Comparison of ENCODE assay signal across 18 mouse cellular contexts in genomic region chr8:45857734-45858133, GRCm38 (mm10). TPM values are rescaled to one million over a fixed set of nuclear protein-coding genes. Genes with fewer than 3 reads are reported as not detected.
A peak's percentile ranks its signal among the peaks of the same experiment; 100 is the strongest.
DNase-seq lines count a peak whose midpoint lies in the region; ATAC-seq and TF ChIP-seq lines count a peak whose summit lies in the region.
"Had no signal": no experiment of that assay in that cellular context is flagged by ENCODE, and none has a peak within 500 bp of the region (broad histone marks: within the 10 kb centered on the region; RNA-seq: fewer than 3 reads in every experiment).

No protein-coding gene starts in this region.

- H3K4me2 ChIP-seq in forebrain, postnatal 0 days (ENCODE audit: low read depth) = no peak overlapping the region
- H3K4me2 ChIP-seq in midbrain, embryonic 11.5 days = no peak overlapping the region
- H3K4me2 ChIP-seq in midbrain, embryonic 13.5 days (replicated peaks) = no peak overlapping the region
- H3K4me2 ChIP-seq in limb, embryonic 12.5 days = no peak overlapping the region; the same call in 1 of the 2 replicates
- H3K4me2 ChIP-seq: heart, embryonic 15.5 days; hindbrain, embryonic 15.5 days had no signal

- no peak for DNase-seq in forebrain, embryonic 10.5 days (ENCODE audit: extremely low spot score, low spot score)
- no peak for DNase-seq in forebrain, postnatal 0 days
- DNase-seq in midbrain, embryonic 11.5 days (ENCODE audit: low spot score, missing footprints) = peak; percentile 79
- no peak for DNase-seq in layer of hippocampus, adult 2 months (ENCODE audit: low spot score in 2 of 2)
- DNase-seq in cerebellum, adult 2 months = no peak
- DNase-seq in cerebellum, adult 9-10 months = no peak
- DNase-seq: adrenal gland, postnatal 36 days; cerebellum, postnatal 25 days; left cerebral cortex, postnatal 4 days; thymus, postnatal 36 days had no signal

- H3K9me3 ChIP-seq in forebrain, embryonic 10.5 days = no peaks in the 10 kb centered on the region
- H3K9me3 ChIP-seq in forebrain, postnatal 0 days (ENCODE audit: low read length) = no peaks in the 10 kb centered on the region
- H3K9me3 ChIP-seq in midbrain, embryonic 11.5 days (ENCODE audit: control insufficient read depth, low read length) = no peaks in the 10 kb centered on the region
- no peaks in the 10 kb centered on the region for H3K9me3 ChIP-seq in midbrain, embryonic 13.5 days
- no peaks in the 10 kb centered on the region for H3K9me3 ChIP-seq in limb, embryonic 12.5 days
- H3K9me3 ChIP-seq: G1E; heart, embryonic 15.5 days; hindbrain, embryonic 15.5 days; midbrain, embryonic 10.5 days had no signal

- 0 out of 2 replicates have a peak overlapping the region, but pooled peaks have one; percentile 20 for H3K27ac ChIP-seq in forebrain, embryonic 10.5 days
- H3K27ac ChIP-seq in forebrain, postnatal 0 days (ENCODE audit: low read depth, low read length) = no peak overlapping the region
- H3K27ac ChIP-seq in midbrain, embryonic 11.5 days (ENCODE audit: low read depth, low read length) = no peak overlapping the region
- no peak overlapping the region for H3K27ac ChIP-seq in midbrain, embryonic 13.5 days
- peak overlapping the region; percentile 62; the same call in 1 of the 2 replicates for H3K27ac ChIP-seq in limb, embryonic 12.5 days
- H3K27ac ChIP-seq in layer of hippocampus, adult 2 months = no peak overlapping the region
- H3K27ac ChIP-seq in cerebellum, adult 2 months (ENCODE audit: insufficient read depth, low read length) = no peak overlapping the region
- H3K27ac ChIP-seq: heart, embryonic 15.5 days; hindbrain, embryonic 15.5 days; midbrain, embryonic 10.5 days had no signal

- no peaks in the 10 kb centered on the region for H3K36me3 ChIP-seq in forebrain, embryonic 10.5 days (replicated peaks)
- H3K36me3 ChIP-seq in forebrain, postnatal 0 days (ENCODE audit: insufficient read depth) = no peaks in the 10 kb centered on the region
- H3K36me3 ChIP-seq in midbrain, embryonic 11.5 days (ENCODE audit: control insufficient read depth, insufficient read depth, low read length) = no peaks in the 10 kb centered on the region
- no peaks in the 10 kb centered on the region for H3K36me3 ChIP-seq in midbrain, embryonic 13.5 days
- H3K36me3 ChIP-seq in limb, embryonic 12.5 days = no peaks in the 10 kb centered on the region
- H3K36me3 ChIP-seq: G1E; heart, embryonic 15.5 days; hindbrain, embryonic 15.5 days; midbrain, embryonic 10.5 days had no signal

- H3K27me3 ChIP-seq in forebrain, embryonic 10.5 days (ENCODE audit: poor library complexity, severe bottlenecking) = no peaks in the 10 kb centered on the region
- no peaks in the 10 kb centered on the region for H3K27me3 ChIP-seq in forebrain, postnatal 0 days (ENCODE audit: insufficient read depth, low read length)
- H3K27me3 ChIP-seq in midbrain, embryonic 11.5 days (ENCODE audit: control insufficient read depth, insufficient read depth, low read length) = no peaks in the 10 kb centered on the region
- no peaks in the 10 kb centered on the region for H3K27me3 ChIP-seq in midbrain, embryonic 13.5 days
- no peaks in the 10 kb centered on the region for H3K27me3 ChIP-seq in limb, embryonic 12.5 days
- no peaks in the 10 kb centered on the region for H3K27me3 ChIP-seq in cerebellum, adult 2 months (ENCODE audit: control insufficient read depth, insufficient read depth, low read length)
- H3K27me3 ChIP-seq: heart, embryonic 15.5 days; hindbrain, embryonic 15.5 days had no signal

- peaks cover 18% of the 10 kb centered on the region for H3K4me1 ChIP-seq in forebrain, embryonic 10.5 days
- H3K4me1 ChIP-seq in forebrain, postnatal 0 days (ENCODE audit: insufficient read depth) = no peaks in the 10 kb centered on the region
- no peaks in the 10 kb centered on the region for H3K4me1 ChIP-seq in midbrain, embryonic 11.5 days (ENCODE audit: control insufficient read depth, insufficient read depth, low read length)
- 0 out of 2 replicates have a peak, but pooled peaks cover 6% of the 10 kb centered on the region for H3K4me1 ChIP-seq in midbrain, embryonic 13.5 days (replicated peaks)
- peaks cover 20% of the 10 kb centered on the region for H3K4me1 ChIP-seq in limb, embryonic 12.5 days (replicated peaks)
- no peaks in the 10 kb centered on the region for H3K4me1 ChIP-seq in cerebellum, adult 2 months (ENCODE audit: control insufficient read depth, insufficient read depth, low read length)
- H3K4me1 ChIP-seq: hindbrain, embryonic 15.5 days had no signal

- ATAC-seq in forebrain, postnatal 0 days = no peak
- no peak for ATAC-seq in midbrain, embryonic 11.5 days (ENCODE audit: low FRiP score)
- no peak for ATAC-seq in midbrain, embryonic 13.5 days
- ATAC-seq in limb, embryonic 12.5 days (ENCODE audit: insufficient number of reproducible peaks, insufficient read depth, low FRiP score, low TSS enrichment, low read depth) = peak; percentile 80
- ATAC-seq: forebrain, embryonic 16.5 days had no signal

- 50% methylated on average over 5 of the region's 5 CpGs for WGBS in forebrain, embryonic 10.5 days
- WGBS in forebrain, postnatal 0 days = 53% methylated on average over 5 of the region's 5 CpGs
- WGBS in midbrain, embryonic 11.5 days = 49% methylated on average over 5 of the region's 5 CpGs
- 47% methylated on average over 5 of the region's 5 CpGs for WGBS in midbrain, embryonic 13.5 days
- 20% methylated on average over 5 of the region's 5 CpGs for WGBS in limb, embryonic 12.5 days
- WGBS in cerebellum, adult 2 months = 59% methylated on average over 5 of the region's 5 CpGs

- no peak overlapping the region for H3K9ac ChIP-seq in forebrain, postnatal 0 days
- H3K9ac ChIP-seq in midbrain, embryonic 11.5 days (ENCODE audit: low read length) = no peak overlapping the region
- H3K9ac ChIP-seq in midbrain, embryonic 13.5 days (replicated peaks) = no peak overlapping the region
- no peak overlapping the region for H3K9ac ChIP-seq in limb, embryonic 12.5 days (replicated peaks)
- H3K9ac ChIP-seq: heart, embryonic 15.5 days; hindbrain, embryonic 15.5 days had no signal

- no peak for TF ChIP-seq CTCF in forebrain, postnatal 0 days (IDR thresholded peaks at IDR 0.05; ENCODE audit: low read depth)
- no peak for TF ChIP-seq CTCF in layer of hippocampus, adult 2 months (conservative IDR thresholded peaks at IDR 0.05)
- TF ChIP-seq CTCF in cerebellum, adult 2 months (IDR thresholded peaks at IDR 0.05; ENCODE audit: borderline replicate concordance, insufficient read depth, low read depth, low read length) = no peak

- H3K4me3 ChIP-seq in forebrain, embryonic 10.5 days = no peak overlapping the region
- H3K4me3 ChIP-seq in forebrain, postnatal 0 days (ENCODE audit: low read depth, low read length) = no peak overlapping the region
- H3K4me3 ChIP-seq in midbrain, embryonic 11.5 days (ENCODE audit: low read depth, low read length) = no peak overlapping the region
- H3K4me3 ChIP-seq in midbrain, embryonic 13.5 days (replicated peaks) = no peak overlapping the region
- H3K4me3 ChIP-seq in limb, embryonic 12.5 days (replicated peaks) = no peak overlapping the region
- no peak overlapping the region for H3K4me3 ChIP-seq in layer of hippocampus, adult 2 months
- H3K4me3 ChIP-seq in cerebellum, adult 2 months (replicated peaks; ENCODE audit: insufficient read depth, low read depth, low read length) = no peak overlapping the region
- H3K4me3 ChIP-seq: heart, embryonic 15.5 days; hindbrain, embryonic 15.5 days; midbrain, embryonic 10.5 days; myocyte had no signal

- TF ChIP-seq POLR2A in cerebellum, adult 2 months (IDR thresholded peaks at IDR 0.05; ENCODE audit: borderline replicate concordance, insufficient read depth, low read length) = no peak

RNA-seq across cellular contexts. Expression of gene Pdlim3, which starts 27.5 kb away (rescaled TPM):
- 2.7 and 3.0 TPM in 2 replicates for polyA plus RNA-seq in forebrain, embryonic 10.5 days (2016; fragmentation: Nextera tagmentation; extraction: Ambion mirVana)
- 4.2 and 4.8 TPM in 2 replicates for total RNA-seq in forebrain, postnatal 0 days (2014; rRNA removed)
- polyA plus RNA-seq in forebrain, postnatal 0 days (2015; fragmentation: Nextera tagmentation; extraction: Ambion mirVana) = 2.8 and 5.8 TPM in 2 replicates
- polyA plus RNA-seq in midbrain, embryonic 11.5 days (2014; fragmentation: Nextera tagmentation; extraction: Ambion mirVana) = 34.4 and 42.2 TPM in 2 replicates
- polyA plus RNA-seq in midbrain, embryonic 13.5 days (2015; fragmentation: Nextera tagmentation; extraction: Ambion mirVana) = 20.5 and 34.9 TPM in 2 replicates
- 17.9 and 22.7 TPM in 2 replicates for polyA plus RNA-seq in limb, embryonic 12.5 days (2016; fragmentation: Nextera tagmentation; extraction: Ambion mirVana)
- 1 to 10 TPM in 1 of 2 experiments, under 1 TPM in 1; 1.00 to 1.2 TPM for total RNA-seq in layer of hippocampus, adult 2 months (2021)
- 3.8 and 4.2 TPM in 2 replicates for polyA plus RNA-seq in cerebellum, adult 2 months (2012; rRNA removed)
- polyA plus RNA-seq: G1E had no signal

Comparison
In these comparisons a context has a peak if more than half of its experiments do, and no peak if none do; other contexts are left out.
1. H3K27ac ChIP-seq: peak in forebrain, embryonic 10.5 days (single experiment) and limb, embryonic 12.5 days (single experiment); none in forebrain, postnatal 0 days (single experiment), midbrain, embryonic 11.5 days (single experiment), midbrain, embryonic 13.5 days (single experiment), layer of hippocampus, adult 2 months (single experiment) and cerebellum, adult 2 months (single experiment).